Mouse (Mus musculus) kidney, embryonic 16.5 days (tissue): ENCODE data around the gene Rpl18. TPM values are rescaled to one million over a fixed set of nuclear protein-coding genes. Genes with fewer than 3 reads are reported as not detected.

Experiments
- ATAC-seq: fragments of 200-750 bp; cut with Nextera tagmentation; 2 replicates; pipeline ENCODE4 v1.8.0; 2017; ENCODE audit warnings: moderate TSS enrichment; ENCODE audit not compliant: low FRiP score, low TSS enrichment
- H3K27ac ChIP-seq: fragments of 300-500 bp; sonication (generic); 2 replicates; pipeline ENCODE4 v1.5.1; 2014; ENCODE audit warnings: low read length
- H3K27me3 ChIP-seq: fragments of 300-500 bp; sonication (generic); 2 replicates; pipeline ENCODE4 v1.6.1; 2014; ENCODE audit warnings: low read length, control low read depth, mixed read lengths; ENCODE audit not compliant: insufficient read depth
- H3K36me3 ChIP-seq: fragments of 300-500 bp; sonication (generic); 2 replicates; pipeline ENCODE4 v1.6.1; 2014; ENCODE audit warnings: low read length, control low read depth, mixed read lengths; ENCODE audit not compliant: insufficient read depth
- H3K4me1 ChIP-seq: fragments of 300-500 bp; sonication (generic); 2 replicates; pipeline ENCODE4 v1.6.1; 2014; ENCODE audit warnings: low read length, control low read depth, mixed read lengths; ENCODE audit not compliant: insufficient read depth
- H3K4me2 ChIP-seq: fragments of 300-500 bp; sonication (generic); replicated peaks from 2 replicates; pipeline ENCODE4 v1.6.1; 2014; ENCODE audit warnings: low read depth, low read length
- H3K4me3 ChIP-seq: fragments of 300-500 bp; sonication (generic); 2 replicates; pipeline ENCODE4 v1.5.1; 2014; ENCODE audit warnings: mild to moderate bottlenecking, low read length
- H3K9ac ChIP-seq: fragments of 300-500 bp; sonication (generic); replicated peaks from 2 replicates; pipeline ENCODE4 v1.6.1; 2014; ENCODE audit warnings: low read length
- H3K9me3 ChIP-seq: fragments of 300-500 bp; sonication (generic); 2 replicates; pipeline ENCODE4 v1.6.1; 2016; ENCODE audit warnings: low read length, control low read depth
- WGBS: fragments of 180-500 bp; shearing (Covaris S2); extraction: QIAGEN DNeasy Blood & Tissue Kit; methylation state at CpG from one replicate; pipeline ENCODE4 v1.1.7; 2014; 5-methylcytosine and 5-hydroxymethylcytosine counted together
- polyA plus RNA-seq: library from polyadenylated mRNA; unstranded; fragments of >200 nt; fragmentation: Nextera tagmentation; extraction: Ambion mirVana; gene quantifications from 2 replicates; pipeline ENCODE4 v1.2.1, GENCODE M21; 2015

Gene Rpl18
- polyA plus RNA-seq, 1 experiment from 2014 or later = 1,047 TPM

- Histone ChIP-seq H3K9ac (no peak overlapping the region), H3K27me3 (no peaks in the 10 kb centered on the region), H3K36me3 (peaks cover 78% of the 10 kb centered on the region), H3K4me1 (peaks cover 12% of the 10 kb centered on the region), H3K4me3 (no peak overlapping the region), H3K27ac (no peak overlapping the region), H3K9me3 (no peaks in the 10 kb centered on the region), H3K4me2 (no peak overlapping the region)
- no peak for ATAC-seq
- WGBS = 90% methylated on average over 14 of the region's 14 CpGs
Measured at GRCm38 (mm10) chr7:45723781-45724180, 8.5 kb downstream of the Rpl18 start.

- Histone ChIP-seq H3K9ac (no peak overlapping the region), H3K9me3 (no peaks in the 10 kb centered on the region), H3K36me3 (peaks cover 70% of the 10 kb centered on the region), H3K27me3 (no peaks in the 10 kb centered on the region), H3K4me2 (no peak overlapping the region), H3K4me3 (no peak overlapping the region), H3K4me1 (peaks cover under 1% of the 10 kb centered on the region; the same call in 1 of the 2 replicates), H3K27ac (no peak overlapping the region)
- 96% methylated on average over 9 of the region's 9 CpGs for WGBS
- ATAC-seq = no peak
Measured at GRCm38 (mm10) chr7:45725151-45725550, 9.9 kb downstream of the Rpl18 start.

GRCm38 (mm10) chr7:45725713-45726112, 10.5 kb downstream of the Rpl18 start, which contains the start of gene Spaca4:
Gene Spaca4 (minus strand): TSS chr7:45725813.
- H3K9ac ChIP-seq = no peak within 1 kb of the TSS
- 90% methylated on average over 11 of the region's 11 CpGs for WGBS
- no peaks in the 10 kb centered on the region for H3K9me3 ChIP-seq
- no peak within 1 kb of the TSS for H3K27ac ChIP-seq
- H3K4me3 ChIP-seq = no peak within 1 kb of the TSS
- H3K27me3 ChIP-seq = no peaks in the 10 kb centered on the region
- no peak for ATAC-seq
- peaks cover 64% of the 10 kb centered on the region for H3K36me3 ChIP-seq
- no peak within 1 kb of the TSS for H3K4me2 ChIP-seq
- H3K4me1 ChIP-seq = peaks cover 6% of the 10 kb centered on the region

GRCm38 (mm10) chr7:45726419-45726818, 11.2 kb downstream of the Rpl18 start:
- no peaks in the 10 kb centered on the region for H3K9me3 ChIP-seq
- no peak overlapping the region for H3K4me2 ChIP-seq
- WGBS = 87% methylated on average over 10 of the region's 10 CpGs
- H3K27ac ChIP-seq = no peak overlapping the region
- ATAC-seq = no peak
- no peaks in the 10 kb centered on the region for H3K27me3 ChIP-seq
- H3K36me3 ChIP-seq = peaks cover 57% of the 10 kb centered on the region
- no peak overlapping the region for H3K9ac ChIP-seq
- H3K4me3 ChIP-seq = no peak overlapping the region
- peaks cover 12% of the 10 kb centered on the region for H3K4me1 ChIP-seq

DNA sequence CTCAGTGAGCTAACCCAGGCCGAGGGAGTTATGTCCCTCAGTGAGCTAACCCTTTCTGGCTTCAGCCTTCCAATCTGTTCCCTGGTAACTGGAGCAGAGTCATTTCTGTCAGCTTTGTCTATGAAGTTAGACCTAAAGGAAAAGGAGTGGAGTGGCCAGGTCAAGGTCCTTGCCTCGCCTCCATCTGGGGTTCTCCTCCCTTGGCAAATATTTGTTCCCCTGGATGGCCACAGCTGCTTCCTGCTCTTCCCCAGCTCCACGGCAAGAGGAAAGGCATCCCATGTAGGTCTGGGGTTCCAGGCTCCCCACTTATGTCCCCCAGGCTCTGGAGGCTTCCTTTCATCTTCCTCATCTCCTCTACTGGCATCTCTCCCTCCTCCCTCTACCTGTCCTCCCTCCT, 12.4 kb downstream of the Rpl18 start:
- H3K27ac ChIP-seq = no peak overlapping the region

DNA sequence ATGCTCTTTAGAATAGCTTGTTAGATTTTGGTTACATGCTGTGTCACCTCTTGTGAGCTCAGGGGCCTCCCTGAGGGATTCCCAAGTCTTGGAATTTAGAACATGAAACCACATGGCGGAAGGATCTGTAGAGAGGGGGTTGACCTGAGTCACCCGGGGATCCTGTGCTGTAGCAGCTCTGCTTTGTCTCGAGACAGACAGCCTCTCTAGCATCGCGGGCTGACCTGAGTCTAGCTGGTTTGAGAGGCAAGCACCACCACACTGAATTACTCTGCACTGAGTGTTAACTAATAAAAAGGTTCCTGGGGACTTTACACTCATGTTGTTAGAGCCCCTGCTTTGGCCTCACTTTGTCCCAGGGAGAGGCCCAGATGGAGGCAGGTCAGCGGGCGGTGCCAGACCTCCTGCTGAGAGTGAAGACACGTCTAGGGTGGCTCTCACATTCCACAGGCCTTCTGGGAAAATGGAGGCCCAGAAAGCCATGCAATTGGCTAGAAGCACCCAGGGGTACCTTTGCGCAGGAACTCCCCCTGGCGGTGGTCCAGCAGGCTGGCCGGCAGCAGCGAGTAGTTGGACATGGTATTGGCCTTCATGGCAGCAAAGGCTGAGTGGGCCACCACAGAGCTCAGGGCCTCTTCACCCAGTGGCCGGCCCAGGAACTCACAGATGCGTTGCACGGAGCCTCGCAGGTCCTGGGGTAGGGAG, 15.6 kb downstream of the Rpl18 start:
- Histone ChIP-seq H3K27ac (peak overlapping the region; percentile 47; the same call in 1 of the 2 replicates), H3K4me2 (no peak overlapping the region), H3K9ac (no peak overlapping the region), H3K27me3 (no peaks in the 10 kb centered on the region), H3K36me3 (peaks cover 17% of the 10 kb centered on the region), H3K9me3 (no peaks in the 10 kb centered on the region), H3K4me1 (peaks cover 12% of the 10 kb centered on the region), H3K4me3 (no peak overlapping the region)
- peak; percentile 33 for ATAC-seq
- 15% methylated on average over 16 of the region's 16 CpGs for WGBS

More for the DNA sequence above, 12.4 kb downstream of the Rpl18 start:
- peaks cover 12% of the 10 kb centered on the region for H3K4me1 ChIP-seq
- peaks cover 47% of the 10 kb centered on the region for H3K36me3 ChIP-seq
- no peak overlapping the region for H3K4me3 ChIP-seq
- no peaks in the 10 kb centered on the region for H3K27me3 ChIP-seq
- no peak overlapping the region for H3K4me2 ChIP-seq
- no peaks in the 10 kb centered on the region for H3K9me3 ChIP-seq
- ATAC-seq = no peak
- WGBS = 67% methylated on average over 3 of the region's 3 CpGs
- no peak overlapping the region for H3K9ac ChIP-seq

GRCm38 (mm10) chr7:45733477-45733876, 18.2 kb downstream of the Rpl18 start:
- H3K36me3 ChIP-seq = 0 out of 2 replicates have a peak, but pooled peaks cover 4% of the 10 kb centered on the region
- H3K4me3 ChIP-seq = no peak overlapping the region
- 71% methylated on average over 5 of the region's 5 CpGs for WGBS
- no peak for ATAC-seq
- no peak overlapping the region for H3K27ac ChIP-seq
- no peak overlapping the region for H3K9ac ChIP-seq
- H3K4me2 ChIP-seq = no peak overlapping the region
- no peaks in the 10 kb centered on the region for H3K9me3 ChIP-seq
- no peaks in the 10 kb centered on the region for H3K27me3 ChIP-seq
- peaks cover 12% of the 10 kb centered on the region for H3K4me1 ChIP-seq

- H3K4me3 ChIP-seq = no peak overlapping the region
- H3K27ac ChIP-seq = no peak overlapping the region
- 0 out of 2 replicates have a peak, but pooled peaks cover 8% of the 10 kb centered on the region for H3K4me1 ChIP-seq
- no peaks in the 10 kb centered on the region for H3K36me3 ChIP-seq
- H3K27me3 ChIP-seq = no peaks in the 10 kb centered on the region
- peak; percentile 86 for ATAC-seq
- H3K9ac ChIP-seq = no peak overlapping the region
- 9% methylated on average over 9 of the region's 9 CpGs for WGBS
- H3K4me2 ChIP-seq = no peak overlapping the region
- H3K9me3 ChIP-seq = no peaks in the 10 kb centered on the region
Measured at GRCm38 (mm10) chr7:45739162-45739763, 24.0 kb downstream of the Rpl18 start.

DNA sequence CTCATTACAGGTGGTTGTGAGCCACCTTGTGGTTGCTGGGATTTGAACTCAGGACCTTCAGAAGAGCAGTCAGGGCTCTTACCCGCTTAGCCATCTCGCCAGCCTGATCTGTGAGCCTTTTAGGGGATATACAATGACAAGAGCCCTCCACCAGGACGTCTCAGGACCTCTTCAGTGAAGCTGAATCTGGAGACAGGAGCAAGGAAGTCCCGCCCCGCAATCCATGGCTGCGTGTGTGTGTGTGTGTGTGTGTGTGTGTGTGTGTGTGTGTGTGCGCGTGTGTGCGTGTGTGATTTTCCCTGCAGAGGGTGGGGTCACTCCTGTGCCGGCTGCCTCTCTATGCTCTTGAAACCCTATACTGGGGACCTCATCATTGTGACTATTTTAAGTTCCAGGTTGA, 24.6 kb downstream of the Rpl18 start:
- WGBS = 62% methylated on average over 10 of the region's 10 CpGs
- Histone ChIP-seq H3K36me3 (no peaks in the 10 kb centered on the region), H3K9me3 (no peaks in the 10 kb centered on the region), H3K27ac (no peak overlapping the region), H3K27me3 (no peaks in the 10 kb centered on the region), H3K4me1 (0 out of 2 replicates have a peak, but pooled peaks cover 8% of the 10 kb centered on the region), H3K4me2 (no peak overlapping the region), H3K9ac (no peak overlapping the region), H3K4me3 (no peak overlapping the region)
- ATAC-seq = no peak

DNA sequence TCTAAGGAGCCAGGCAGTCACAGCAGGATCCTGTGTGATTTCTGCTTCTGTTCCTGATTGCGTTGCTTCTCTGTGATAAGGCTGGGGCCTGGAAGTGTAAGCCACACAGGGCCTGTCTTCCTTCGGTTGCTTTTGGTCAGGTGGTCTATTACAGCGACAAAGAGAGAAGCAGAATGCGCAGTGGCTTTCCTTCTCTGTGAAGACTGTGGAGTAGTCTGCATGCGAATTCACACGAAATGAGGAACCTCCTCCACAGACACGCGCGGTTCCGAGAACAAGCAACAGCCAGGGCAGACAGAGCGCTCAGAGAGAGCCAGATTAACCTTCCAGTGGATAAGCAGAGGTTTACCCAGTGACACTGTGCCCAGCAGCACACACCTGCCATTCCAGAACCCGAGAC, 26.1 kb downstream of the Rpl18 start:
- ATAC-seq = no peak
- H3K9ac ChIP-seq = peak overlapping the region; percentile 56; the same call in 1 of the 2 replicates
- no peak overlapping the region for H3K4me3 ChIP-seq
- no peak overlapping the region for H3K4me2 ChIP-seq
- no peak overlapping the region for H3K27ac ChIP-seq
- WGBS = 87% methylated on average over 12 of the region's 12 CpGs
- no peaks in the 10 kb centered on the region for H3K9me3 ChIP-seq
- H3K4me1 ChIP-seq = 0 out of 2 replicates have a peak, but pooled peaks cover 8% of the 10 kb centered on the region
- no peaks in the 10 kb centered on the region for H3K27me3 ChIP-seq
- no peaks in the 10 kb centered on the region for H3K36me3 ChIP-seq
